Mouse (Mus musculus) small intestine, adult 2 months (tissue): ENCODE results near the gene Nectin2. TPM values are rescaled to one million over a fixed set of nuclear protein-coding genes. Genes with fewer than 3 reads are reported as not detected.

Experiments used
- H3K27ac ChIP-seq: fragments of 200-500 bp; 2 replicates; pipeline ENCODE4 v1.5.1; 2012; ENCODE audit warnings: low read depth, low read length, control low read depth, inconsistent platforms; ENCODE audit not compliant: insufficient read depth
- H3K27me3 ChIP-seq: fragments of 200-500 bp; 2 replicates; pipeline ENCODE4 v1.6.1; 2012; ENCODE audit warnings: mild to moderate bottlenecking, moderate library complexity, low read length, inconsistent platforms; ENCODE audit not compliant: control insufficient read depth, insufficient read depth
- H3K36me3 ChIP-seq: fragments of 200-500 bp; 2 replicates; pipeline ENCODE4 v1.6.1; 2012; ENCODE audit warnings: mild to moderate bottlenecking, low read length, control low read depth, inconsistent platforms; ENCODE audit not compliant: control insufficient read depth, insufficient read depth
- H3K4me1 ChIP-seq: fragments of 200-500 bp; 2 replicates; pipeline ENCODE4 v1.6.1; 2012; ENCODE audit warnings: low read length, inconsistent platforms, mixed read lengths; ENCODE audit not compliant: control insufficient read depth, insufficient read depth, insufficient read length
- H3K4me3 ChIP-seq: fragments of 200-500 bp; 2 replicates; pipeline ENCODE4 v1.5.1; 2012; ENCODE audit warnings: low read depth, mild to moderate bottlenecking, control low read depth, inconsistent platforms, low read length, moderate library complexity
- CTCF ChIP-seq: fragments of 200-500 bp; IDR thresholded peaks from 2 replicates; pipeline ENCODE4 v1.5.1; 2012; ENCODE audit warnings: low read depth, mild to moderate bottlenecking, control low read depth, inconsistent platforms, low read length, moderate library complexity, mixed read lengths; ENCODE audit not compliant: insufficient replicate concordance, insufficient read length; ENCODE audit errors: extremely low read depth
- POLR2A ChIP-seq: fragments of 200-500 bp; IDR thresholded peaks from 2 replicates; pipeline ENCODE4 v1.6.1; 2012; ENCODE audit warnings: low read depth, mild to moderate bottlenecking, control low read depth, inconsistent platforms, low read length, moderate library complexity
- WGBS: fragments of 180-500 bp; shearing (Covaris S2); methylation state at CpG from one replicate; pipeline ENCODE4 v1.1.7; 2018; 5-methylcytosine and 5-hydroxymethylcytosine counted together
- polyA plus RNA-seq: library from polyadenylated mRNA; depleted of rRNA; stranded (reverse); fragments of >200 nt; gene quantifications from 2 replicates; pipeline ENCODE4 v1.2.3, GENCODE M21; 2012

Gene Nectin2
- polyA plus RNA-seq, 1 experiment: 208 TPM

- TF ChIP-seq POLR2A (no peak), CTCF (peak; percentile 97)
- Histone ChIP-seq H3K4me1 (peaks cover 20% of the 10 kb centered on the region), H3K36me3 (peaks cover 36% of the 10 kb centered on the region), H3K27me3 (no peaks in the 10 kb centered on the region), H3K4me3 (peak overlapping the region; percentile 40), H3K27ac (no peak overlapping the region)
- 15% methylated on average over 19 of the region's 19 CpGs for WGBS
These were observed 39.6 kb upstream of the Nectin2 start for GRCm38 (mm10) chr7:19789904-19790347.

GRCm38 (mm10) chr7:19785874-19786458 lies 35.7 kb upstream of the Nectin2 start:
- WGBS: 51% methylated on average over 12 of the region's 12 CpGs

GRCm38 (mm10) chr7:19784764-19785535 lies 34.7 kb upstream of the Nectin2 start:
- H3K27ac ChIP-seq: no peak overlapping the region
- H3K4me3 ChIP-seq: no peak overlapping the region
- peaks cover 12% of the 10 kb centered on the region for H3K4me1 ChIP-seq
- TF ChIP-seq POLR2A (no peak), CTCF (peak; percentile 76; the same call in 1 of the 2 replicates)
- no peaks in the 10 kb centered on the region for H3K27me3 ChIP-seq
- 39% methylated on average over 11 of the region's 11 CpGs for WGBS
- peaks cover 57% of the 10 kb centered on the region for H3K36me3 ChIP-seq

More at GRCm38 (mm10) chr7:19785874-19786458, 35.7 kb upstream of the Nectin2 start:
- no peak overlapping the region for H3K4me3 ChIP-seq
- H3K27ac ChIP-seq: no peak overlapping the region
- H3K36me3 ChIP-seq: peaks cover 52% of the 10 kb centered on the region
- H3K4me1 ChIP-seq: peaks cover 12% of the 10 kb centered on the region
- no peaks in the 10 kb centered on the region for H3K27me3 ChIP-seq
- TF ChIP-seq POLR2A: no peak
- no peak for TF ChIP-seq CTCF

GRCm38 (mm10) chr7:19783630-19784029 lies 33.3 kb upstream of the Nectin2 start:
- Histone ChIP-seq H3K27me3 (no peaks in the 10 kb centered on the region), H3K27ac (peak overlapping the region; percentile 34; the same call in 1 of the 2 replicates), H3K4me3 (no peak overlapping the region), H3K4me1 (peaks cover 9% of the 10 kb centered on the region), H3K36me3 (peaks cover 55% of the 10 kb centered on the region)
- TF ChIP-seq CTCF: no peak
- TF ChIP-seq POLR2A: no peak
- 67% methylated on average over 8 of the region's 8 CpGs for WGBS

GRCm38 (mm10) chr7:19782645-19783044 lies 32.4 kb upstream of the Nectin2 start:
- Histone ChIP-seq H3K27ac (no peak overlapping the region), H3K36me3 (peaks cover 49% of the 10 kb centered on the region), H3K4me1 (peaks cover 9% of the 10 kb centered on the region), H3K27me3 (no peaks in the 10 kb centered on the region), H3K4me3 (no peak overlapping the region)
- no peak for TF ChIP-seq POLR2A
- TF ChIP-seq CTCF: peak; percentile 42; the same call in 1 of the 2 replicates
- 98% methylated on average over 4 of the region's 4 CpGs for WGBS

- no peak overlapping the region for H3K27ac ChIP-seq
- H3K27me3 ChIP-seq: no peaks in the 10 kb centered on the region
- peaks cover 44% of the 10 kb centered on the region for H3K36me3 ChIP-seq
- no peak for TF ChIP-seq CTCF
- no peak for TF ChIP-seq POLR2A
- H3K4me1 ChIP-seq: peaks cover 9% of the 10 kb centered on the region
- WGBS: 92% methylated on average over 7 of the region's 7 CpGs
- no peak overlapping the region for H3K4me3 ChIP-seq
These were observed 31.5 kb upstream of the Nectin2 start for GRCm38 (mm10) chr7:19781741-19782140.

GRCm38 (mm10) chr7:19779903-19780302 lies 29.6 kb upstream of the Nectin2 start:
- Histone ChIP-seq H3K36me3 (peaks cover 40% of the 10 kb centered on the region), H3K4me3 (no peak overlapping the region), H3K27me3 (no peaks in the 10 kb centered on the region), H3K4me1 (peaks cover 1% of the 10 kb centered on the region; the same call in 1 of the 2 replicates), H3K27ac (no peak overlapping the region)
- TF ChIP-seq POLR2A (no peak), CTCF (peak; percentile 36; the same call in 1 of the 2 replicates)
- WGBS: 88% methylated on average over 4 of the region's 4 CpGs
